Comparison of ENCODE assay signal across 20 mouse cellular contexts in the genomic region with DNA sequence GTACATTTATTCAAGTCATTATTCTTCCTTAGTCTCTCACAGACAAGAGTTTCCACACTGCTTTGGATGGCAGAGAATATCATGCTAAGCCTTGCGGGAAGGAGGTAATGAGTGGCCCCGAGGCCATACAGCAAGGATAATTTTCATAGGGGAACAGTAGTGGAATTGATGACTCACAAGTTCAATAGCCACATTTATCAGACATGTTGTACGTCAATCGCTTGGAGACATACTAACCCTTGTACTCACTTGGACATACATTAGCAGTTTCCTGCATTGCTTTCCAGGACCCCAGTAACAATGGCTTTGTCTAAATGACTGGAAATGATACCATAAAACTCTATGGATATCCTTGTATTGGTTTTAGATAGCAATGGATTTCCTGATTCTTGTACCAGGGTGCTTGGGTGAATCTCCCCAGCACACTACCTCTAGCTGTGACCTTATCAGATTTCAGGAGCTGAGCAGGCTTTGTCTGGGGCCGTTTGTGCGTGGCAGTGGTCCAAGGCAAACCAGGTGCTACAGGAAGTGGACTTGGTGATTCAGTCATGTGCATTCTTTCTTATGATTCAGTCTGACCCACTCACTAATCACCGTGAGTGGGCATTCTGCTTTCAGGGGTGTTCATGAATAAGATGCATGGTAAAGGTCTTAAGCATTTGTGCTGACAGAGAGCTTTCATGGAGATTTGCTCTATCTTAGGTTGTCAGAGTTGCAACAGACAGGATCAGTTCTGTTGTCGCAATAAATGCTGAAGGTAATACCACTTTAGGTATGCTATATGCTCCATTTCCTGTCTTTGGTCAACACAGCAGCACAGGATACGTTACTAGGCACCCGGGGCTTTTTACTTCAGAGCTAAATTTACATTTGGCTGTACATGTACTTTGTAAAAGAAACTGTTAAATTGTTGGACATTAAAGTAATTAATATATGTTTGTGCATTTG.
DNase-seq lines count a peak whose midpoint lies in the region; ATAC-seq and TF ChIP-seq lines count a peak whose summit lies in the region.
"Had no signal": no experiment of that assay in that cellular context is flagged by ENCODE, and none has a peak within 500 bp of the region (broad histone marks: within the 10 kb centered on the region; RNA-seq: fewer than 3 reads in every experiment).

No protein-coding gene starts in this region.

- ATAC-seq in heart, embryonic 12.5 days (ENCODE audit: insufficient number of reproducible peaks, low FRiP score), result no peak

- DNase-seq in 3134 (ENCODE audit: extremely low read depth, insufficient read length, low spot score), result peak; percentile 51
- peak; percentile 93 for DNase-seq in 3T3-L1 (ENCODE audit: low read depth, low spot score)
- DNase-seq in natural killer cell, adult 2 months (ENCODE audit: low spot score in 2 of 2), result peak; percentile 3 to 21
- DNase-seq in kidney, adult 8-10 months, result no peak
- DNase-seq in yolk sac, embryonic 10.5 days (ENCODE audit: low spot score), result no peak
- DNase-seq: adrenal gland, postnatal 36 days; cerebellum, postnatal 10 days; gastrocnemius, postnatal 14 days; kidney, adult 11 months; kidney, postnatal 10 days; spleen, adult 18-20 months; thymus, postnatal 14 days had no signal

- no peak for TF ChIP-seq CTCF in embryonic fibroblast, embryonic 13.5 days (IDR thresholded peaks at IDR 0.05; ENCODE audit: borderline replicate concordance, insufficient read depth, low read length)

- no peak overlapping the region for H3K4me2 ChIP-seq in heart, embryonic 12.5 days
- H3K4me2 ChIP-seq: forebrain, embryonic 12.5 days; hindbrain, embryonic 14.5 days; limb, embryonic 13.5 days; neural tube, embryonic 12.5 days had no signal

- H3K36me3 ChIP-seq in heart, embryonic 12.5 days, result no peaks in the 10 kb centered on the region
- H3K36me3 ChIP-seq: forebrain, embryonic 12.5 days; limb, embryonic 13.5 days; neural tube, embryonic 12.5 days had no signal

- no peaks in the 10 kb centered on the region for H3K27me3 ChIP-seq in heart, embryonic 12.5 days (replicated peaks)
- H3K27me3 ChIP-seq: forebrain, embryonic 12.5 days; megakaryocyte, embryonic 14.5 days; neural tube, embryonic 12.5 days had no signal

- WGBS in heart, embryonic 12.5 days, result 71% methylated on average over 10 of the region's 10 CpGs

- no peak overlapping the region for H3K4me3 ChIP-seq in embryonic fibroblast, embryonic 13.5 days (ENCODE audit: insufficient read depth, low read length)
- H3K4me3 ChIP-seq in heart, embryonic 12.5 days, result no peak overlapping the region
- H3K4me3 ChIP-seq: forebrain, embryonic 12.5 days; limb, embryonic 13.5 days; megakaryocyte, embryonic 14.5 days; neural tube, embryonic 12.5 days had no signal

- peak overlapping the region; percentile 0; the same call in 1 of the 2 replicates for H3K27ac ChIP-seq in embryonic fibroblast, embryonic 13.5 days (ENCODE audit: insufficient read depth, low read length)
- H3K27ac ChIP-seq in heart, embryonic 12.5 days (ENCODE audit: poor library complexity, severe bottlenecking), result no peak overlapping the region
- H3K27ac ChIP-seq: forebrain, embryonic 12.5 days; hindbrain, embryonic 14.5 days; limb, embryonic 13.5 days; liver, embryonic 14.5 days; neural tube, embryonic 12.5 days had no signal

- H3K9me3 ChIP-seq in heart, embryonic 12.5 days (replicated peaks), result no peaks in the 10 kb centered on the region
- H3K9me3 ChIP-seq: forebrain, embryonic 12.5 days; limb, embryonic 13.5 days; megakaryocyte, embryonic 14.5 days; neural tube, embryonic 12.5 days had no signal

- no peak for TF ChIP-seq POLR2A in embryonic fibroblast, embryonic 13.5 days (IDR thresholded peaks at IDR 0.05; ENCODE audit: low read depth, low read length)

- peaks cover 6% of the 10 kb centered on the region for H3K4me1 ChIP-seq in embryonic fibroblast, embryonic 13.5 days (ENCODE audit: control insufficient read depth, insufficient read depth, low read length)
- H3K4me1 ChIP-seq in heart, embryonic 12.5 days (replicated peaks), result peaks cover 8% of the 10 kb centered on the region; the same call in 1 of the 2 replicates
- H3K4me1 ChIP-seq: forebrain, embryonic 12.5 days; megakaryocyte, embryonic 14.5 days; neural tube, embryonic 12.5 days had no signal

- H3K9ac ChIP-seq in heart, embryonic 12.5 days, result no peak overlapping the region
- H3K9ac ChIP-seq: forebrain, embryonic 12.5 days; hindbrain, embryonic 14.5 days; limb, embryonic 13.5 days; liver, embryonic 14.5 days; neural tube, embryonic 12.5 days had no signal

Comparison
In these comparisons a context has a peak if more than half of its experiments do, and no peak if none do; other contexts are left out.
1. DNase-seq: peak in 3134 (single experiment), 3T3-L1 (single experiment) and natural killer cell, adult 2 months (2 of 2); none in kidney, adult 8-10 months (0 of 2) and yolk sac, embryonic 10.5 days (single experiment).